Mouse (Mus musculus): ENCODE measurements around the gene Cand1. TPM values are rescaled to one million over a fixed set of nuclear protein-coding genes. Genes with fewer than 3 reads are reported as not detected.
A peak's percentile ranks its signal among the peaks of the same experiment; 100 is the strongest.

Cand1 gene
- total RNA-seq (2021): 10 to 100 TPM; 85.4 to 89.8 TPM

DNA sequence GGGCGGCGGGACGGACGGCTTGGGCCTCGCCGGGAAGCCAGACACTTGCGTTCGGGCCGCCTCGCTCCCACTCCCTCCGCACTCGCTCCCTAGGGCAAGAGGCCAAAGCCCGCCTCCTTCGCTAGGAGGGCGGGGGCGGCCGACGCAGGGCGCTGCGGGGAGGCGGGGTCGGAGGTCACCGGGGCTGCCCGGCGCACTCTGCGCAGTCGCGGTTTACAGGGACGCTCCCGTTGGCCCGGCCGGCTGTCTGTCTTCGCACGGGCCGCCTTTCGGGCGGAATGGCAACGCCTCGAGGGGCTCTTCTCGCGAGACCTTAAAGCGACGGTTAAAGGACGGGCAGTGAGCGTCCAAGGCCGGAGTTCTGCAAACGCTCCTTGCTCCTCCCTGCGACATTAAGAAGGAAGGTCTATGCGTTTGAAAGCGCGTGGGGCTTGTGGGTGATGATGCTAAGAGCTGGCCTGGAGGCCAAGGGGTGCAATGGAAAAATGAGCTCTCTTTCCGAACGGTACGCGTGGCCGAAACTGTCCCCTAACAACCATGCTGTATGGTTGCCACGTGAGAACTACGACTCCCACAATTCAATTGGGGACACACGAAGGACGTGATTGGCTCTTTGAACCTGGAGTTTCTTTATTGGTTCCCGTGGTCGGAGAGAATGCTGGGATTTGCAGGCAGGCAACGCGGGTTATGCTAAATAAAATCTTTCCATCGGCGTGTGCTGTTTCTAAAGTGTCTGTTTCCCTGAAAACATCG lies at the start of gene Cand1:
Gene Cand1, minus strand, starts transcription at position 87 of the 753 bp plus-strand sequence.
- peak; percentile 100 for DNase-seq

DNA sequence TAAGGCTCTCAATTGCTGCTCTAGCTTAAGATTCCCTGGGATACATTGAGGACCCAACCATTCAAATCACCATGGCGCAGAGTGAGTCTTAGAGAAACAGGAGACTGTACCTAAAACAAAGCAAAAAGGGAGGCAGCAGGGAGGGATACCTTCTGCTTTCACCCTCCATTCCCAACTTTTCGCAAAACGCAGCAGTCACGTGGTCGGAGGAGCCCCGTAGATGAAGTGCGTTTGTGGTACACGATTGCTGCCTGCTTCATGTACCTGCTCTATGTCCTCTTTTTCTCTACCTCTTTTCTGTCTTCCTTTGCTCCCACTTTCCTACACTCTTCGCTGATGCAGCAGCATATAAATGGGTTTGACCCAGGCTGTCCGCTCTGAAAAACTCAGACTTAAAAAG lies 39.0 kb upstream of the Cand1 start:
- DNase-seq: no peak

DNA sequence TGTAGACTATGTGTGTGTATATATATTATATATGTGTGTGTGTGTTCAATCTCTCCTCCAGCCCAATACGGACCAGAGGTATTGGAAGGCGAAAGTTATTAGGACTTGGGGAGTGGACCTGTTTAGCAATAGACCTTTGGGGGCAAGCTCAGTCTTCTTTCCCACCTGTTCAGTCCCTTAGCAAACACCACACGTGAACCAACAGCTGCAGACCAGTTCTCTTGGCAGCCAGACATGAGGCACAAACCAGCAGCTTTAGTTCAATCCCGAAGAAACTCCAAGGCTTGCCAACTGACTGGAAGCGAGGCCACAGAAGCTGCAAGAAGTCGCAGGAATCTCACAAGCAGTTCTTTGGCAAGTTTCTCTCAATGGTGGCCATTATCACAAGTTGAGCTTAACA lies 34.5 kb upstream of the Cand1 start:
- no peak for DNase-seq

DNA sequence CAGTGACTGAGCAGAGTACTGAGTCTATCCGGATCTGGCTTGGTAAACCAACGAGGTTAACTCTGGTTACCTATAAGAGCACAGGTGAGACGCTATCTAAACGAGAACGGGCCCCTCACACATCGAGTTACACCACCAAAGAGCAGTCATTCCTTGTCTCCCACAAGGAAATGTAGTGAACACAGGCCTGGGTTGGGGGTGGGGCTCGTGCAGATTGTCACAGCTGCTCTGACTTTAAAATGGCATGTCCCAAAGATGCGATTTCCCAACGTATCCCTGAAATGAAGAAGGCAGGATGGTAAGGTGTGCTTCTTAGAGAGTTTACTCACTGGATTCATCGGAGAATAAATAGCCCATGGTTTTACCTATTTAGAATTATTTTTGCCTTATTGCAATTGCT lies 32.7 kb upstream of the Cand1 start:
- DNase-seq: no peak

DNA sequence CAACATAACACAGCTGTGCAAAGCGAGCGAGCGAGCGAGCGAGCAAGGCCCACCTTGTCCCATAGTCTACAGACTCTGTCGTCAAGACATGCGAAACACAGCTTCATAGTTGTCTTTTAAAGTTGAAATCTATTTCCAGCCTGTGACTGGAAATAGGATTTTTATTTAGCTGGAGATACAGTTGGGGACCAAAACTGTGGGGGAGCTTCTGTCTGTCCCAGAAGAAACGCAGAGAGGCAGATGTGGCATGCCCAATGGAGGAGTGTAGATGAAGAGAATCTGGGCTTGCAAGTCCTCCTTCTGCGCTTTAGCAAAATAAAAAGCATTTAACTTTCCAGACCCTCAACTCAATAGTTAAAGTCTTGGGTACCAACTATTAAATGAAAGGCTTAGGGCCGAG lies 32.1 kb upstream of the Cand1 start:
- DNase-seq: no peak

DNA sequence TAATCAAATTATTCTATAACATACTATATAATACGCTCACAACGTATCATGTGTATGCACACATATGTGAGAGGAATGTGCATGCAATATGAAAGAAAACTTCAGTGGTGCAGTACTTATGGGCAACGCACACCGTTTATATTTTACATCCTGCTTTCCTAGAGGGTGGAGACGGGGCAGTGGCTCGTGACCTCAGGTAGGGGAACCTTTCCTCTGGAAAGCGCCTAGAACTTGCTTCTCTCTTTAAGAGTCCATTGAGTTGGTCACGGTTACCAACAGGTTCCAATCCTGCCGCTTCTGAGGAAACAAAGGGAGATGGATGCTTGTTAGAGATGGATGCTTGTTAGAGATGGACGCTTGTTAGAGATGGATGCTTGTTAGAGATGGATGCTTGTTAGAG lies 31.2 kb upstream of the Cand1 start:
- no peak for DNase-seq

DNA sequence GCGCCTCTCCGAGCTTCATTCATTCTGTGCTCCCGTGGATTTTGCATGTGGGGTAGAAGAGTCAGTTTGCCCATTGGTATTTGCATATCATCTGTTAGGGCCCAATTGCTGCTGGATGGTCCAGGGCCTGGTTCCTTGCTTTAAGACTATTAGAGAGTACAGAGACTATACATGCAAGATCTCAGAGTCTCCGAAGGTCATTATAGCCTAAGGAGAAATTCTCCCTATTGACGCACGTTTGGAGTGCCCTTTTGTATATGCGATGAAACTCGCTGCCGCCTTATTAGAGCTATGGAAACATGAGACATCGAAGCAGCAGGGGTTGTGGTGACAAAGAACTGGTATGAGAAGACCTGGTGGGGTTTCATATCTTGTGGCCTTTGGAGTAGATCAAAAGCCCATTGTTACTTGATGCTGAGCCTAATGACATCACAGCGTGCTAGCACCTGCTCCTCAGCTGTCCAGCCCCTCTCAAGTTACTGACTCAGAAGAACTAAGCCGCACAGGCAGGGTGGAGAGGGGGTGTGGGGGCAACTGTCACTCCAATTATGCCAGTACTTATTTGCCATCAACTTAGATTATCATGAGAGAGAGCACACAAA lies 30.6 kb upstream of the Cand1 start:
- DNase-seq: no peak

DNA sequence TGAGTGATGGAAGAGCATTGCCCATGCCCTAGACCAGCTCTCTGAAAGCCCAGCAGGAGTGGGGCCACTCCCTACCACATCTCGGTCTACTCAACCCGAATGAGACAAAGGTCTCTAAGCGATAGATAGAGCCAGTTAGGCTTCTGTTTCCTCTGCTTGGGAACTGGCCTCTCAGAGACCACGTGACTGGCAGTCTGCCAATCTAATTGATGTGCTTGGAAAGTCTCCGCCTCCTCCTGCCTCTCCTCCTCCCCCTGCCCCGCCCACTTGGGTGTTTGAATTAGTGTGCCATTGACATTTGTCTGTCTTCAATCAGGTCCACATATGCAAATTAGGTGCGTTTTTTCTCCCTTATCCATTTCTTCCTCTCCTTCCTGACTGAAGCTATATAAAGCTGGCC lies 24.9 kb upstream of the Cand1 start:
- DNase-seq: peak; percentile 22

DNA sequence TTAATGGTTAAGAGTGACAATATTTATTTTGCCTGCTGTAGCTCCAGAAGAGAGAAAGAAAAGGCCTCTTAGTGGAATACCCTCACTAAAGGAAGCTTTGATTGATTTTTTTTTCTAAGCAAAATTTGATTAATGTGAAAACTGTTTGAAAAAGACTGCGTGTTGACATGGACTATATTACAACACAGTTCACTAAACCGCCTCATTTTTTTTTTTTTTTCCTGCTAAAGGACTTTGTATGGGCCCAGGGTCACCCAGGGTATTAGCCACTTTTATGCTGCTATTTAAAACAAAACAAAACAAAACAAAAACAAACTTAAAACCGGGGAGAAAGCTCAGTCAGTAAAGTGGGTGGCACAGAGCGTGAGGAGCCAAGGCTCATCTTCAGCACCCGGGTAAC lies 23.0 kb upstream of the Cand1 start:
- no peak for DNase-seq

DNA sequence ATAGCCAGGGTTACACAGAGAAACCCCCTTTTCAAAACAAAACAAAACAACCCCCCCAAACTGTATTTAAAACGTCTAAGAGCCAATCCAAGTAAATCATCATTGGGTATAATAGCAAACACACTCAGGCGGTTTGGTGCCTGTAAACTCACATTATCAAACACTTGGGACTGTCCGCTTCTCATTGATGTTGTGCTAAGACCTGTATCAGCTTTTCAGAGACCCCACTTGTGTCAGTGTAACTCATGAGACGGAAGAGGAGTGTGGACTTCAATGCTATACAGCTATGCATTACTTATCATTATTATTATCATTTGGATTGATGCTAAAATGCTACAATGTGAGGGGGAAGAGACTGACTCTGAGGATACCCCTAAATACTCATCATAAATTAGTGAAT lies 18.0 kb upstream of the Cand1 start:
- no peak for DNase-seq

DNA sequence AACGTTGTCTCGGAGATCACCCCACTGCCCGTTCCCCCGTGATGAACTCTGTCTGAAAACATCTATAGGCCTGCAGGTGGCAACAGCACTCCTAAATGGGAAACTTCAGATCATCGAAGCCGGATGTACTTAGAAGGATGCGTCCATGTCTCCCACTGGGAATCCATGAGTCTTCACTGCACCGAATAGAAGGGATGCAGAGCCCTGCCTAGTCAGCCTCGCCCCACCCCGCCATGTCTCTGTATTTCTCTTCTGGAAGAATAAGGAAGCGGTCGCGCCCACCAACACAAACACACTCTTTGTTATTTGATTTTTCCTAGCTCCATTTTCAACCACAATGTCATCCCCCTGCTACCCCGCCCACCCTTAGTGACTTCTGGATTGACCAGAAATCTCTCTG lies 4.3 kb upstream of the Cand1 start:
- DNase-seq: no peak

DNA sequence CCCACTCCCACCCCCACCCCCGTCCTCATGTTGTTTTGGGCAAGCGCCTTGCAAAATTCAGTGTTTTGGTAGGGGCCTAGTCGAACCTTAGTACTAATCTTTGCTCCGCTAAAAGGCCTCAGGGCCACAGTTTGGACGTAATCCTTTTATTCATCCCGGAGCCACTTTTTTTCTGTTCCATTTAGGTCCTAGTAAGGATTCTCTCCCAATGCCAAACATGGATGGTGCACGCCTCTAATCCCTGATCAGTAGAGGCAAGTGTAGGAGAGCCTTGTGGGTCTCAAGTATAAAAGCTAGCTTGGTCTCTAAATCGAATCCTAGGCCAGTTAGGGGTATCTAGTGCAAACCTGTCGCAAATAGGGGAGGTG lies 851 bp upstream of the Cand1 start:
- DNase-seq: peak; percentile 17

DNA sequence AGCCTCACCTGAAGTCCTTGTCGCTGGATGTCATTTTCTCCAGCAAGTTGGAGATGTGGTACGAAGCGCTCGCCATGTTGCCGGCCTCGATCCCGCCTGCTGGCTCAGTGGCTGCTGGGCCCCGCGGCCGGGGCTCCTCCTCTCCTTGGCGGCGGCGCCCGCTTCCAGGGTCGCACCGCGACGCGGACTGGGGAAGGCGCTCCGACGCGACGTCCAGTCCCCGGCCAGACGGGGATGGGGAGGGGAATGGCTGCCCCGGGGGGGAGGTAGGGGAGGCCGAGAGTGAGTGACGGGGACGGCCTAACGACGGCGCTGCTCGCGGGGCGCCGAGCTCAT lies 254 bp downstream of the Cand1 start:
- DNase-seq: no peak

DNA sequence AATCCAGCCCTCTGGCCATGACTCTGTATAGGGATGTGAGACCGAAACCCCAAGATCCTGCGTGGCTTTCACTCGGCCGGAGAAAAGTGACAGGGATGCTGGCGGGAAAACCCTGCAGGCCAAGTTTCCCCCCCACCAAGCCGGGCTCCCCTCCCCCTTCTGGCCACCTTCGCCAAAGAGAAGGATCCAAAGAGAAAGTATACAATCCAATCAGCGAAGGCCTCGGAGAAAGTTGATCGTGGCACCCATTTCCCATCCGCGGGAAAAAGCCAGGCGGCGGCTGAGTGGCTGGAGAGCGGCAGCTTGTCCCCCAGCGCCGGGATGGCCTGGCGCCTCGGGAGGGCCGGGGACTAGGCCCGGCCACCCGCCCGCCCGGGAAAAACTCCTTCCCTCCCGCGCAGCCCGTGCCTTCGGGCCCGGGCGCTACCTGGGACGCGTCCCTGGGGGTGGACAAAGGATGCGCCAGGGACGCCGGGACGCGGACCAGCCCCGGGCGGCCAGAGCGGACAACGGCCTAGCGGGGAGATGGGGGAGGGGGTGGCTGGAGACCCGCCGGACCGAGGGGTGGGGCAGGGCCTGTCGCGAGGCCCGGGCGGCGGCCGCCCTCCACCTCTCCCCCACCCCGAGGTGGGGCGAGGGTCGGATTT lies 747 bp downstream of the Cand1 start:
- peak; percentile 68 for DNase-seq

DNA sequence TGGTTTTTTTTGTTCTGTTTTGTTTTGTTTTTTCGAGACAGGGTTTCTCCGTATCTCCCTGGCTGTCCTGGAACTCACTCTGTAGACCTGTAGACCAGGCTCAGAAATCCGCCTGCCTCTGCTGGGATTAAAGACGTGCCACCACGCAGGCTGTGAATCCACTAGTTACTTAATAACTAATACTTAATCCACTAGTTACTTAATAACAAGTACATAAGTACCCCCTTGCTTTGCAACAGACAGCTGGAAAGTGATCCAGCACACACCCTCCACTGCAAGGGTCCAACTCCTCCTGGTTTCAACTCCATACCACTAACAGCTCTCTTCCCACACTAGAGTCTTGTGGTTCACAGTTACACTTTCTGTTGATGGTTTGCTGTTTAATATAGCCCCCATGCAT lies 8.3 kb downstream of the Cand1 start:
- no peak for DNase-seq

DNA sequence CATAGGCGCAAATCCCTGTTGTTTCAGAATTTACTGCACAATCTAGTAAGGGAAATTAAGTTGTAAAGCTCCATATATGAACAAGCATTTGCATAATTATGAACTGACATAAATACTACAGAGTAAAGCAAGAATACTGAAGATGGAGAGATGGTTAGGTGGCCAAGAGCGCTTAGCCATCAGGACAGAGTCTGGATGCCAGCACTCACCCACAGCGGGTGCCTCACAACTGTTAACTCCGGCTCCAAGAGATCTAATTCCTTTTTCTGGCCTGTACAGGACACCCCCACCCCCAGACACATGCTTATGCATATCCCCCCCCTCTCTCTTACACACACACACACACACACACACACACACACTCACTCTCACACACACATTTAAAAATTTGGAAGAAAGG lies 9.2 kb downstream of the Cand1 start:
- no peak for DNase-seq

DNA sequence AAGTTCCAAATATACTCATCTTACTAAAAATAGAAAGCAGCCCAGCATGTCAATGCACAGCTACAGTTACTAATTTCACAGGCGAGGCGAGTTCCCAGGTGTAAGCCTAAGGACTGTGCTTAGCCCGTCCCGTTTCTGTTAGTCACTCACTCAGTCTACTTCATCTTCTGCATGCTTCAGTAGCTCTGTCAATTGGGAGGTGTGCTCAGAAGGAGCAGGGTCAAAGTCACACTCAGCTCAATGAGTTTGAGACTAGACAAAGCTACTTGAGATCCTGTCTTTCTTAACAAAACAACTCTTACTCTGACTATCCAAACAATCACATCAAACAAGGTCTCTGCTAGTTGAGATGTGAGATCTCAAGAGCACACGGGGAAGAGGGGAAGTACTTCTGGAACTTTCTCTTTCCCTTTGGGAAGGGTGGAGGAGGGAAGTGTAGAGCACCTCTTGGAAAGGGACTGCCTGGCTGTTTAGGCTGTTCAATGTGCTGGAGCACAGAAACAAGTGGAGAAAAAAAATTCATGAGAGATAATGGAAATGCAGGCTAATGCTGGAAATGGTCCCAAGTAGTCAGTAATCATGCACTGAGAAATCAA lies 9.7 kb downstream of the Cand1 start:
- DNase-seq: no peak

DNA sequence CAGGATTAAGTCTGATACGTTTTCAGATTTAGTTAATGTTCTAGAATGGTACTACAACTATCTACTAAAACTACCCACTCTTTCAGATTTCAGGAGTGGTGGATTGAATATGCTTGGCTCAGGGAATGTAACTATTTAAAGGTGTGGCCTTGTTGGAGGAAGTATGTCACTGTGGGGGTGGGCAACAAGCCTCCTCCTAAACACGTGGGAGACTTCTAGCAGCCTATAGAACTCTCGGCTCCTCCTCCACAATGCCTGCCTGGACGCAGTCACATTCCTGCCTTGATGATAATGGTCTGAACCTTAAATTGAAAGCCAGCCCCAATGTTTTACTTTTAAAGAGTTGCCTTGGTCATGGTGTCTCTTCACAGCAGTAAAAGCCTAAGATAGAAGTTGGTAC lies 16.2 kb downstream of the Cand1 start:
- no peak for DNase-seq

DNA sequence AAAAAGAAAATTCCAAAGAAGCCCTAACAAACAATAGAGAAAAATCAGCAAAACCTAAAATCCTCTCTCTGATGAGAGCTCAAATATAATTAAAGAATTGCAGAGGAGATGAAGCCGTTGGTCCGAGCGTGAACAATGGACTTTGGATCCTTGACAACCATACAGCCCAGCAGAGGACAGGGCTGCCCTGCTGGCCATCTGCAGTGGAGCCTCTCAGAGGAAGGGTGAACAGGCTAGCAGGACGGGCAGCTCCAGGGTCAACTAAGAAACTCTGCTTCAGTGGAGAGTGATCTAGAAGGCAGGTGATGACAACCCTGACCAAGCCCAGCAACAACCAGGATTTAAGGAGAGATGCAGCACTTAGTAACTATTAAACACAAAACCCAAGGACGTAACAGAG lies 18.2 kb downstream of the Cand1 start:
- DNase-seq: no peak

DNA sequence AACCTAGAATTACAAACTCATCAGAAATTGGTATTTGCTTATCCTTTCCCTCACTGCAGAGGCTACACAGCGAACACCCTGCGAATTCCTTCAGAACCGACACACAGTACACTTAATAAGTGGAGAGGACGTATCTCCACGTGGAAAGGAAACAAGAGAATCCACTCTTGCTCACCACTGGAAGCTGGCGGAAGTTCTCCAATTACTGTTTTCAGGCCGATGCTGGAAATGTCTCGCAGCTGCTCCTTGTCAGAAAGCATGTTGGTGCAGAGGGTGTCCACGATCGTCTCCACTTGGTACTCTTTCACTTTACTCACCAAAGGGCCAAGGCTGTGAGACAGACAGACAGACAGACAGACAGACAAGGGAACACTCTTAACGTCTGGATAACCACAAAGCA lies 20.4 kb downstream of the Cand1 start:
- no peak for DNase-seq

DNA sequence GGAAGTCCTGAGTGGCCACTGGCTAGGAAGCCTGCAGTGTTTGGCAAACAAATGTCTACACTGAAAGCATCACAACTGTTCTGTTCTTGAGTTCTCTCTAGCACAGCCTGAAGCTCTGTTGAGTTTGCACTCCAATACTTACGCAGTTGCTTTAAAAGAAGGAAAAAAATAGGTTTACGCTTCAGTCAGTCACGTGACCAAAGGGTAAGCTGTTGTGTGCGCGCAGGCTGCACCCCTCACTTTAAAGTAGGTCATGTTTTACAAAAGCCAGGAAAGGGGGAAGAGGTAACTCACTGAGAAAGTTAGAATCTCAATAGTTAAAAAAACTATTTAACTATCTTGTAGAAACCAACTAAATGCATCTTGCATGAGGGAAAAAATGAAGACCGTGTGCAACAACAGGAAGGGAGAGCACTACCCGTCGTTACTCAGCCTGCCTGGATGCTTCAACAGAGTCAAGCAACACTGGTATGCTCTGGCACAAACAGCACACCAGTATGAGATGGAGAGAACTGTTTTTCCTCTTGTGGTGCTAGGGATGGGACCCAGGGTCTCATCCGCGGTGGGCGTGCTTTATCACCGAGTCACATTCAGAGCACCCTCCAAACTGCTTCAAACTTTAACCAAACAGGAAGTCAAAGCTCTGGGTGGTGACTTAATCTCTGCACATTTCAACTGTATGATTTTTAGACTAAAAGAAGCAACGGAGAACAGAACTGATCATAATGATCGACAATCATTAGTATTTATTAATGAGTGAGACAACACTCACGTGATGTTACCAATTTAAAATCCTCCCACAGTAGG lies 21.4 kb downstream of the Cand1 start:
- DNase-seq: no peak

DNA sequence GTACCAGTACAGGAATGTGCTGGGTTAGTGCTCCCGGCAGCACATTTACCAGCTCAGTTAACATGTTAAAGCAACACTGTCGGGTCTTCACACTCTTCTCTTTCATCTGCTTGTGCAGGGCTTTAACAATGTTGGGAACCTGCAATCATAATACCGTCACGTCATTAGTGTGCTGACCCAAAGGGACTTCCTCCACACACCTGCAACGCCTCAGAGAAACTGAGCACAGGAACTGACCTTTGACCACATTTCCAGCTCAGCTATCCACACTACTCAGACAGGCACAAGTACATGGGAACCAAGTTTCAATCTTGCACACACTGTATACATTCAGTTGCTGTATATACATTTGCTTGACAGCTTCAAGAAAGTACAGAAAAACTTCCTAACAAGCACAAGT lies 27.4 kb downstream of the Cand1 start:
- DNase-seq: no peak

DNA sequence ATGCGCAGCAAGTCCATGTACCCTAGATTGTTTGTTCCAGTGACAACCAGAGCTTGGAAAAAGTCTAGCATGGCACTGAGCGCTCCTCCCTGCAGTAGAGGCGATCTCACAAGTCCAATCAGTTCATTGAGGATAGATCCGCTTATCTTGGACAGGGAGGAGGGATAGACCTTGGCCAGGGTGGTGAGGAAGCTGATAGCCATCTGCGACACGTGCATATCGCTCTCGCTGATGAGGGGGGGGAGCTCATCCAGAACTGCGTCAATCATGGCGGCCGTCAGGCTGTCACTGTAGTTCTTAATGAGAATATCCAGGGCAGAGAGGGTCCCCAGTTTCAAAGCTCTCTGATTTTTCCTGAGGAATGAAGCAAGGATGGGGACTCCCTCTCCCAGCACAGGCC lies 28.6 kb downstream of the Cand1 start:
- no peak for DNase-seq
